Mouse (Mus musculus): ENCODE results near the gene Eya3.

DNA sequence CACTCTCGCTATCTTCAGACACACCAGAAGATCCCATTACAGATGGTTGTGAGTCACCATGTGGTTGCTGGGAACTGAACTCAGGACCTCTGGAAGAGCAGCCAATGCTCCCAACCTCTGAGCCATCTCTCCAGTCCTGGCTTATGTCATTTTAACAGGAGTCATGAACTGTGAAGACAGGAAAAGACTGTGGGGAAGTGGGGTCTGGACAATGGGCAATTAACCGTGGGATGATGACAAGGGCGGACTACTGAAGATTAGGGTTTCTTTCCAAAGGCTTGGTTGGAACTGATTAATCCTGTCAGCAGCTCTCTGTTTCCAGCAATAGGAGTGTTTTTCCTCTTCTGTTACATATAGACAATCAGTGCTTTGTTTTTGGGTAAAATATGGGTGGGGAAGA is 39.0 kb upstream of the Eya3 start:
- TF ChIP-seq NRF1 (IDR thresholded peaks at IDR 0.05; ENCODE audit: insufficient read depth, low read depth, low read length, poor library complexity, severe bottlenecking) = no peak
- TF ChIP-seq CTCF (IDR thresholded peaks at IDR 0.05 in 2 of 3, conservative IDR thresholded peaks at IDR 0.05 in 1 of 3; ENCODE audit: control insufficient read depth in 1 of 3, insufficient read depth in 1 of 3, low read depth in 2 of 3, low read length in 3 of 3, poor library complexity in 1 of 3, severe bottlenecking in 1 of 3) = no peak
- TF ChIP-seq MAX (IDR thresholded peaks at IDR 0.05; ENCODE audit: low read length) = no peak
